Mouse (Mus musculus) thymus, adult 2 months (tissue): ENCODE measurements around the gene Iglon5. TPM values are rescaled to one million over a fixed set of nuclear protein-coding genes. Genes with fewer than 3 reads are reported as not detected.
A peak's percentile ranks its signal among the peaks of the same experiment; 100 is the strongest.

ENCODE experiments used
- DNase-seq: peaks from one replicate; pipeline ENCODE4 v3.0.0; 2021
- H3K27ac ChIP-seq: fragments of 200-500 bp; 2 replicates; pipeline ENCODE4 v1.5.1; 2012; ENCODE audit warnings: low read length, control low read depth; ENCODE audit not compliant: control insufficient read depth, insufficient read depth
- H3K27me3 ChIP-seq: fragments of 200-500 bp; 2 replicates; pipeline ENCODE4 v1.6.1; 2012; ENCODE audit warnings: mild to moderate bottlenecking, low read length, moderate library complexity, mixed read lengths; ENCODE audit not compliant: control insufficient read depth, insufficient read depth
- H3K36me3 ChIP-seq: fragments of 200-500 bp; 2 replicates; pipeline ENCODE4 v1.6.1; 2012; ENCODE audit warnings: mild to moderate bottlenecking, low read length, moderate library complexity; ENCODE audit not compliant: control insufficient read depth, insufficient read depth
- H3K4me1 ChIP-seq: fragments of 200-500 bp; replicated peaks from 2 replicates; pipeline ENCODE4 v1.6.1; 2012; ENCODE audit warnings: low read length; ENCODE audit not compliant: control insufficient read depth, insufficient read depth
- H3K4me3 ChIP-seq: fragments of 200-500 bp; 2 replicates; pipeline ENCODE4 v1.5.1; 2012; ENCODE audit warnings: mild to moderate bottlenecking, low read length, control low read depth, moderate library complexity; ENCODE audit not compliant: control insufficient read depth, insufficient read depth
- CTCF ChIP-seq: fragments of 200-500 bp; IDR thresholded peaks from 2 replicates; pipeline ENCODE4 v1.5.1; 2012; ENCODE audit warnings: mild to moderate bottlenecking, control low read depth, low read length, moderate library complexity, borderline replicate concordance; ENCODE audit not compliant: control insufficient read depth, poor library complexity, insufficient read depth; ENCODE audit errors: extremely low read depth
- POLR2A ChIP-seq: fragments of 200-500 bp; IDR thresholded peaks from 2 replicates; pipeline ENCODE4 v1.6.1; 2012; ENCODE audit warnings: mild to moderate bottlenecking, low read length, control low read depth, moderate library complexity; ENCODE audit not compliant: control insufficient read depth, poor library complexity, insufficient read depth; ENCODE audit errors: extremely low read depth
- WGBS: fragments of 180-500 bp; shearing (Covaris S2); methylation state at CpG from one replicate; pipeline ENCODE4 v1.1.7; 2018; 5-methylcytosine and 5-hydroxymethylcytosine counted together
- polyA plus RNA-seq: library from polyadenylated mRNA; depleted of rRNA; stranded (reverse); fragments of >200 nt; gene quantifications from 2 replicates; pipeline ENCODE4 v1.2.3, GENCODE M21; 2012

Iglon5 gene
- polyA plus RNA-seq, 1 experiment = 1.1 TPM

GRCm38 (mm10) chr7:43465344-43466098, 24.4 kb downstream of the Iglon5 start:
- TF ChIP-seq CTCF = 0 out of 2 replicates have a peak, but pooled peaks have one; percentile 55
- TF ChIP-seq POLR2A = no peak
- under 1% methylated on average over 33 of the region's 33 CpGs for WGBS
- Histone ChIP-seq H3K27ac (no peak overlapping the region), H3K36me3 (no peaks in the 10 kb centered on the region), H3K4me3 (peak overlapping the region; percentile 43), H3K27me3 (no peaks in the 10 kb centered on the region; the same call in 1 of the 2 replicates), H3K4me1 (peaks cover 19% of the 10 kb centered on the region)
- peak; percentile 76 for DNase-seq

GRCm38 (mm10) chr7:43464864-43465343, 25.0 kb downstream of the Iglon5 start:
- Histone ChIP-seq H3K27me3 (no peaks in the 10 kb centered on the region; the same call in 1 of the 2 replicates), H3K4me3 (peak overlapping the region; percentile 43), H3K36me3 (no peaks in the 10 kb centered on the region), H3K4me1 (peaks cover 19% of the 10 kb centered on the region), H3K27ac (no peak overlapping the region)
- no peak for DNase-seq
- 11% methylated on average over 35 of the region's 35 CpGs for WGBS
- no peak for TF ChIP-seq CTCF

GRCm38 (mm10) chr7:43463976-43464375, 25.9 kb downstream of the Iglon5 start:
- no peaks in the 10 kb centered on the region for H3K36me3 ChIP-seq
- TF ChIP-seq POLR2A (no peak), CTCF (no peak)
- WGBS = 93% methylated on average over 7 of the region's 7 CpGs
- no peak overlapping the region for H3K4me3 ChIP-seq
- H3K27ac ChIP-seq = no peak overlapping the region
- DNase-seq = no peak
- no peaks in the 10 kb centered on the region; the same call in 1 of the 2 replicates for H3K27me3 ChIP-seq
- peaks cover 19% of the 10 kb centered on the region for H3K4me1 ChIP-seq

- Histone ChIP-seq H3K4me1 (peaks cover 19% of the 10 kb centered on the region), H3K27ac (no peak within 1 kb of the TSS), H3K27me3 (no peaks in the 10 kb centered on the region; the same call in 1 of the 2 replicates), H3K4me3 (no peak within 1 kb of the TSS), H3K36me3 (no peaks in the 10 kb centered on the region)
- WGBS = 88% methylated on average over 4 of the region's 4 CpGs
- DNase-seq = no peak
- TF ChIP-seq CTCF = no peak
- no peak for TF ChIP-seq POLR2A
These were observed 27.0 kb downstream of the Iglon5 start, which contains the start of gene Vsig10l for GRCm38 (mm10) chr7:43462851-43463250. Gene Vsig10l, plus strand, starts transcription at chr7:43463151.

- H3K4me1 ChIP-seq = no peaks in the 10 kb centered on the region
- no peaks in the 10 kb centered on the region for H3K27me3 ChIP-seq
- no peak overlapping the region for H3K27ac ChIP-seq
- no peak for DNase-seq
- 89% methylated on average over 6 of the region's 6 CpGs for WGBS
- no peak overlapping the region for H3K4me3 ChIP-seq
- TF ChIP-seq POLR2A = no peak
- TF ChIP-seq CTCF = no peak
- no peaks in the 10 kb centered on the region for H3K36me3 ChIP-seq
These were observed 35.5 kb downstream of the Iglon5 start for GRCm38 (mm10) chr7:43454371-43454770.

- no peak overlapping the region for H3K27ac ChIP-seq
- no peak for DNase-seq
- no peaks in the 10 kb centered on the region for H3K27me3 ChIP-seq
- TF ChIP-seq POLR2A (no peak), CTCF (no peak)
- WGBS = 86% methylated on average over 14 of the region's 14 CpGs
- H3K36me3 ChIP-seq = no peaks in the 10 kb centered on the region
- H3K4me3 ChIP-seq = no peak overlapping the region
- H3K4me1 ChIP-seq = no peaks in the 10 kb centered on the region
These were observed 36.1 kb downstream of the Iglon5 start for GRCm38 (mm10) chr7:43453599-43454355.

- Histone ChIP-seq H3K36me3 (no peaks in the 10 kb centered on the region), H3K27ac (no peak overlapping the region), H3K4me3 (no peak overlapping the region), H3K27me3 (no peaks in the 10 kb centered on the region), H3K4me1 (no peaks in the 10 kb centered on the region)
- TF ChIP-seq CTCF (no peak), POLR2A (no peak)
- peak; percentile 32 for DNase-seq
- WGBS = 21% methylated on average over 4 of the region's 4 CpGs
These were observed 37.3 kb downstream of the Iglon5 start for GRCm38 (mm10) chr7:43452609-43453008.
